Mouse (Mus musculus) ovary, postnatal 10 days (tissue): ENCODE results near the gene Gm48552.

Experiments used
- DNase-seq: peaks from one replicate; pipeline ENCODE4 v3.0.0; 2022; ENCODE audit warnings: low spot score

Gm48552 gene

GRCm38 (mm10) chr10:81362336-81362949 lies 26.4 kb upstream of the Gm48552 start:
- DNase-seq = no peak

GRCm38 (mm10) chr10:81363436-81364346 lies 25.1 kb upstream of the Gm48552 start:
- no peak for DNase-seq

GRCm38 (mm10) chr10:81364666-81365065 lies 24.1 kb upstream of the Gm48552 start:
- DNase-seq = no peak

DNA sequence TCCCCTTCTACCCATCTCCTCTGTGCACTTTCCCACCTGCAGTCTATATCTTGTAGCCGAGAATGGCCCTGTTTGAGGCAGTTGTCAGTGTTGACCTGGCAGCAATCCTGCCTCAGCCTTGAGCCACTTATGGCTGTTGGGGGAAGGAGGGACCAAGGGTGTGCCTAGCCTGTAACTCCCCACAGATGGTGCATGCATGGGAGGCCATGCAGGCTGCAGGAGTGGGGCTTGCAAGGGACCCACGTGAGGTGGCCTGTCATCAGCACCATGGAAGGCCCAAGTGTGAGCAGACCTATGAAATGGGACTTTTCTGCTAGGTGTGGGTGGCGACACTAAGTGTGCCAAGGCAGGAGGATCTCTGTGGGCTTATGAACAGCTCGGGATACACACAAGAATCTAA lies 23.7 kb upstream of the Gm48552 start:
- DNase-seq = no peak

GRCm38 (mm10) chr10:81365672-81366476 lies 22.9 kb upstream of the Gm48552 start, which contains the start of gene 4930404N11Rik:
4930404N11Rik (minus strand) TSS chr10:81365816.
- no peak for DNase-seq

DNA sequence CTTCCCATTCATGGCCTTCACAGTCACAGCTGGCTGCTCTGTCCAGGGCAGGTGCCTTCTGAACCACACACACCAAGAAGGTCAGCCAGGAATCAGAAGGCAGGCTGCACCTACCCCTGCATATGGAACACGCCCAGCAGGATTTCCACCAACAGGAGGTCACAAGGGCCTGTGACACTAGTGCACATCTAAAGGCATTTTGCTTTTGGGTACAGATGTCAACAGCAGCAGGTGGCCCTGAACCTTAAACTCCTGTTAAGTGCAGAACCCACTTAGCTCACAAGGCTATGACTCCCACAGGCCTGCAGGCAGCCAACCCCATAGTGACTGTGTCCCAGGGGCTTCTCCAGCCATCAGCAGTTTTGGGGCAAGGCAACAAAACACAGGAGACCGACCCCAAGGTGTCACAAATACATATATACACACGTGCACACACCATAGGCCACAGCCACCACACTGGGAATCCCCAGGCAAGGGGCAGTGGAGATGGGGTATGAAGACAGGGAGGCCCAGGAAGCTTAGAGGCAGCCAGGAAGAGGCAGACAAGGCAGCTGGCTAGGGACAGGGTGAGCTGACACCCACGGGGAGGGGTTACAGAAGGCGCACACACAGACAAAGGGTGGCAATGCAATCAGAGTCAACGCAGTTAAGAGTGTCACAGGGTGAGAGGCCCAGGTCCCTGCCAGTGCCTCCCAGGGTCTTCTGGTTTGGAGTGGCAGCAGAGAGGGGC lies 22.2 kb upstream of the Gm48552 start:
- no peak for DNase-seq

DNA sequence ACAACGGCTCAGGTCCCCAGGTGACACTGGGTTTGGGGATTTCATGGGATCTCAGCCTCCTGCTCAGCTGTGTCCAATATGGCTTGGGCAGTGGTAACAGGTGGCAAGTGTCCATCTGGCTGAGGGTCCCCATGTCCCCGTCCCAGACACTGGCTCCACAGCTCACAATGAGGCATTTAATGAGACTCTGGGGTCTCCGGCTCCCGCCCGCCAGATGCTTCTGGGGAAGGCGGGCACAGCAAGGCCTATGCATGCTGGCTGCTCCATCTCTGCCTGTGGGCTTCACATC lies 21.7 kb upstream of the Gm48552 start:
- no peak for DNase-seq

- DNase-seq = no peak
Measured at GRCm38 (mm10) chr10:81375322-81375721, 13.5 kb upstream of the Gm48552 start.

GRCm38 (mm10) chr10:81376561-81377361 lies 12.0 kb upstream of the Gm48552 start:
- DNase-seq = no peak

GRCm38 (mm10) chr10:81377362-81377664 lies 11.5 kb upstream of the Gm48552 start:
- no peak for DNase-seq

GRCm38 (mm10) chr10:81377793-81378552 lies 10.8 kb upstream of the Gm48552 start, which contains the start of gene Fzr1:
Fzr1 (minus strand) TSS chr10:81378516.
- no peak for DNase-seq

- peak; percentile 98 for DNase-seq
Measured at GRCm38 (mm10) chr10:81378553-81379182, 10.1 kb upstream of the Gm48552 start.

GRCm38 (mm10) chr10:81379183-81379553 lies 9.6 kb upstream of the Gm48552 start:
- no peak for DNase-seq

GRCm38 (mm10) chr10:81379809-81380378 lies 8.9 kb upstream of the Gm48552 start:
- no peak for DNase-seq

DNA sequence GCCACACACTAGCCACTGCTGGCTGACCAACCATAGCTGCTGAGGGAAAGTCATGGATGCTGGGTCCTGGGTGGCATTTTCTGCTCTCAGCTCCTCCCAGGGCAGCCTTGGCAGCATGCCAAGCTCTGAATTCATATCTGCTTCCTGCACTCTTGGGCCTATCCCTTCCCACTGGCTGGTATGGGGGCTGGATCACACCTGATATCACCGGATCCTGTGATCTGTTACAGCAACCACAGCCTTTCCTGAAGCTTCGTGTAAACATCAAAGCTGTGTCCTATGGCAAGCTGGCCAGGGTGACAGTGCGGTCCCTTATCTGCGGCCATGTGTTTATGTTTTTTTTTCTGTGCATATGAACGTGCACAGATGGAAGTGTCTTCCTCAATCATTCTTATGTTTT lies 6.8 kb upstream of the Gm48552 start:
- DNase-seq = no peak

DNA sequence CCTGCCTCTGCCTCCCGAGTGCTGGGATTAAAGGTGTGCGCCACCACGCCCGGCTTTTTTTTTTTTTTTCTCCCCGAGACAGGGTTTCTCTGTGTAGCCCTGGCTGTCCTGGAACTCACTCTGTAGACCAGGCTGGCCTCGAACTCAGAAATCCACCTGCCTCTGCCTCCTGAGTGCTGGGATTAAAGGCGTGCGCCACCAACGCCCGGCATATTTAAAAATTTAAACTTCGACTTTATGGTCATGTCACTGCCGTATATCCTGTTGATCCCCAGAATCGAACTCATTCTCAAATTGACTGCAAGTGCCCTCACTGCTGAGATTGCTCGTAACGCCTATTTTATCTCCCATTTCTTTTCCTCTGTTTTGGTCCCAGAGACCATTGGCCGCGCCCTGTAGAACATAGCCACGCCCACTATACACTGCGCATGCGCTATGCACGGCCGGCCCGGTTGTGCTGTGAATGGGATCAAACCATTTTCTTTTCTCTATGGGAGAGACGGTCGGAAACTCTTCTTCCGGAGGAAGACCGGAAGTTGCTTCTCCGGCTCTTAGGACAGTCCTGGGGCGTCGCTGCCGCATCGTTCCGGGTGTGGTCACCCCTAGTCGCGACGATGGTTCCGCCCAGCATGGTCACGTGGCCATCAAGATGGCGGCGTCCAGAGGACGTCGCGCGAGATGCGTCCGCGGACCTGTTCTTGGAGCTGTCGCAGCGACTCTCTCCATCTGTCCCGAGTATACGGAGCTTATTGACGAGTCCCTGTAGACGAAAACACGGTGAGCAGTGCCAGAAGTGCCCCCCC lies 4.8 kb upstream of the Gm48552 start, which contains the start of the genes Dohh and Gm48551:
Dohh (plus strand) TSS at position 627 of the 803 bp plus-strand sequence.
Gm48551 (plus strand) TSS at position 665 of the 803 bp plus-strand sequence.
- peak; percentile 96 for DNase-seq

DNA sequence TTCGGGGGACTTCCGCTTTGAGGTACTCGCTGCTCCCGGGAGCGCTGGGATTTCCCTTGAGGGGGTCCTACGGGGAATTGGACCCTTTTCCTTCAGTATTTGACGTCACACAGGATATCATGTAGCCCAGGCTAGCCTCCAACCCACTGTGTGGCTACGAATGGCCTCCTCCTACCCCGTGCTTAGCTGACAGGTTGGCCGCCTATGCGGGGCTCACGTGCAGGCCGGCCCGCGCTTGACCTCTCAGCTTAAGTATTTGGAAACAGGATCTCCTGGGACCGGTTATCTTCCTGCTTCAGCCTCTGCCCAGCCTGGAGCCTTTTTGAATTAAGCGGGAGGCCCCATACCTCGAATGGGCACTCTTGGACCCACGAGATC lies 4.2 kb upstream of the Gm48552 start:
- DNase-seq = no peak

DNA sequence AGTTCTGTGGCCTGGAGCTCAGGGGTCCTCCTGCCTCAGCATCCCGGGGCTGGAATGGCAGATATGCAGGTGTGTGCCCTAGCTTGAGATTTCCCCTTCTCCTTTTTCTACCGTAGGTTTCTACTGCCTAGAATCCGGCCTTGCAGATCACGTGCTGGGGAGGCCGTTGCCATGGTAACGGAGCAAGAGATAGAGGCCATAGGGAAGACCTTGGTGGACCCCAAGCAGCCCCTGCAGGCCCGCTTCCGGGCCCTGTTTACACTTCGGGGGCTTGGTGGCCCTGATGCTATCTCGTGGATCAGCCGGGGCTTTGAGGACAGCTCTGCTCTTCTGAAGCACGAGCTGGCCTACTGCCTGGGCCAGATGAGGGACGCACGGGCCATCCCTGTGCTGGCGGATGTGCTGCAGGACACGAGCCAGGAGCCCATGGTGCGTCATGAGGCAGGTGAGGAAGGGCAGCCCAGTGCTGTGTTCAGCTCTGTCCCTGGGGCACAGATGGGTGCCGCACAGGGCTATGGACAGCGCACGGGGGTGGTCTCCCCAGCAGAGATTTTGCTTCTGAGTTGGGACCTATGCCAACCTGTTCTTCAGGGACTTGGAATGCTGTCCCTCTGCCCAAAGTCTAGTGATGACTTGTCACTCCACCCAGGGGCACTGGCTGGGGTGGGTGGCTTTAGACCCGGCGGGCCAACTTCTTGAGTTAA lies 3.0 kb upstream of the Gm48552 start:
- DNase-seq = no peak
